Mouse (Mus musculus): Measurements from ENCODE around the gene Rhbg. TPM values are rescaled to one million over a fixed set of nuclear protein-coding genes. Genes with fewer than 3 reads are reported as not detected.
A peak's percentile ranks its signal among the peaks of the same experiment; 100 is the strongest.

Gene Rhbg
- polyA plus RNA-seq, 1 experiment from 2014 or later, result 0.67 TPM

DNA sequence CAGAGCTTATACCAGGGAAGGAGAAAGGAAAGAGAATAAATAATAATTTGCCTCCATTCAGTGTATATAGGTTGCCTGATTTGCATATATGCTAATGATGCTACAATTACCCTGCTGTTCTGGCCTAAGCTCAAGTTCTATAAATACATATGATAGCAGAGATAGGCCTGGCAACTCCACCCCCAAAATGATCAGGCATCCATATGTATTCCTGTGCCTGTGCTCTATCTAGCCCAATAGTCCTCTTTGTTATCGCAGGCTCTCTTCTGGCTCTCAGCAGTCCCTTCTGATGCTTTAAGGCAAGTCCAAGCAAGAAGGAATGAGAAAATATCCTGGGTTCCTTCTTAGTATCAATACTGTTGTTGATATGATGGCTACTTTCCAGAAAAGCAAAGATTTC, 49.8 kb downstream of the Rhbg start:
- H3K4me3 ChIP-seq, result peak overlapping the region; percentile 82; the same call in 1 of the 2 replicates
- peaks cover 67% of the 10 kb centered on the region for H3K27me3 ChIP-seq
- no peaks in the 10 kb centered on the region for H3K9me3 ChIP-seq
- peak overlapping the region; percentile 88 for H3K4me2 ChIP-seq
- H3K27ac ChIP-seq (replicated peaks), result peak overlapping the region; percentile 98
- peak overlapping the region; percentile 98 for H3K9ac ChIP-seq
- 11% methylated on average over 1 of the region's 1 CpGs for WGBS
- ATAC-seq (ENCODE audit: low read depth), result no peak
- H3K36me3 ChIP-seq, result no peaks in the 10 kb centered on the region
- peaks cover 73% of the 10 kb centered on the region for H3K4me1 ChIP-seq (replicated peaks)

- no peak for ATAC-seq (ENCODE audit: low read depth)
- Histone ChIP-seq H3K4me2 (peak overlapping the region; percentile 88), H3K9ac (peak overlapping the region; percentile 98), H3K9me3 (no peaks in the 10 kb centered on the region), H3K4me1 (replicated peaks) (peaks cover 77% of the 10 kb centered on the region), H3K36me3 (no peaks in the 10 kb centered on the region), H3K27ac (replicated peaks) (peak overlapping the region; percentile 98), H3K27me3 (peaks cover 65% of the 10 kb centered on the region), H3K4me3 (no peak overlapping the region)
- 4% methylated on average over 7 of the region's 7 CpGs for WGBS
Observed at GRCm38 (mm10) chr3:88203999-88204700, 50.4 kb downstream of the Rhbg start.

DNA sequence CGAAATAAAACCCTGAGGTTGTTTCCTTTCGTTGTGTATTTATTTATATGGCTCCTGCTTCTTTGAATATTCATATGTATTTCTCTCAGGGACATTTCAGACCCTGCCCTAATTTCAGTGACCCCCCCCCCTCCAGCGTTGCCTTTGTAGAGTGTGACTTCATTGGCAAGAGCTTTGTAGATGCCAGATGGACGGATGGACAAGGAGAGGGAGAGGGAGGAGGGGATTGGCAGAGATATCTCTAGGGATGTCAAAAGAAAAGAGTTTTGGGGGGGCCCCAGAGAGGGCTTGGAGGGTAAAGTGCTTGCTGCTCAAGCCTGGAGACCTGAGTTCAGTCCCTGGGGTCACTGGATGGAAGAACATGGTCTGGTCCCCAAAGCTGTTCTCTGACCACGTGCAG, 51.1 kb downstream of the Rhbg start:
- no peak for ATAC-seq (ENCODE audit: low read depth)

GRCm38 (mm10) chr3:88202986-88203385, 51.5 kb downstream of the Rhbg start:
- peaks cover 88% of the 10 kb centered on the region for H3K4me1 ChIP-seq (replicated peaks)
- no peaks in the 10 kb centered on the region for H3K36me3 ChIP-seq
- WGBS, result 6% methylated on average over 6 of the region's 6 CpGs
- H3K9me3 ChIP-seq, result no peaks in the 10 kb centered on the region
- H3K27me3 ChIP-seq, result peaks cover 66% of the 10 kb centered on the region
- peak overlapping the region; percentile 98 for H3K27ac ChIP-seq (replicated peaks)
- ATAC-seq (ENCODE audit: low read depth), result no peak
- peak overlapping the region; percentile 98 for H3K9ac ChIP-seq
- H3K4me2 ChIP-seq, result peak overlapping the region; percentile 88
- H3K4me3 ChIP-seq, result peak overlapping the region; percentile 49

More for the DNA sequence above, 51.1 kb downstream of the Rhbg start:
- no peak overlapping the region for H3K4me3 ChIP-seq
- WGBS, result 3% methylated on average over 5 of the region's 5 CpGs
- peak overlapping the region; percentile 88 for H3K4me2 ChIP-seq
- peaks cover 83% of the 10 kb centered on the region for H3K4me1 ChIP-seq (replicated peaks)
- no peaks in the 10 kb centered on the region for H3K9me3 ChIP-seq
- H3K9ac ChIP-seq, result peak overlapping the region; percentile 98
- no peaks in the 10 kb centered on the region for H3K36me3 ChIP-seq
- peaks cover 66% of the 10 kb centered on the region for H3K27me3 ChIP-seq
- H3K27ac ChIP-seq (replicated peaks), result peak overlapping the region; percentile 98

DNA sequence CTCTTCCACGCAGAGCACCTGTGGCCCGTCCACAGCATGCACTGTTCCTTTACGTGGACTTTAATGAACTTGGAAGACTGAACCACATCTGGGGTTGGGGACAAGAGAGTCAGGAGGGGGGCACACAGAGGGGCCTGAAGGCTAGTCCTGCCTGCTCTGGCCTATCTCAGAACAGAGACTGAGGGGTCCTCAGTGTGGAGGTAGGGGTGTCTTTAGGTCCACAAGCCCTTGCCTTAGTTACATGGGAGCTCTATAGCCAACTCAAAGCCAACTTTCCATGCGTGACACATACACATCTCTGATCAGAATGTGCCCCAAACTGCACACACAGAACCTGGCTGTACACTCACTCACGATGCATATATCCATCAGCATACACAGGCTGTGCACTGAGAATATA, 52.9 kb downstream of the Rhbg start:
- Histone ChIP-seq H3K4me1 (replicated peaks) (peaks cover 94% of the 10 kb centered on the region), H3K36me3 (no peaks in the 10 kb centered on the region), H3K27me3 (peaks cover 71% of the 10 kb centered on the region), H3K27ac (replicated peaks) (peak overlapping the region; percentile 98), H3K9me3 (no peaks in the 10 kb centered on the region), H3K4me3 (peak overlapping the region; percentile 49), H3K9ac (peak overlapping the region; percentile 98), H3K4me2 (peak overlapping the region; percentile 88)
- ATAC-seq (ENCODE audit: low read depth), result no peak
- 18% methylated on average over 5 of the region's 5 CpGs for WGBS

DNA sequence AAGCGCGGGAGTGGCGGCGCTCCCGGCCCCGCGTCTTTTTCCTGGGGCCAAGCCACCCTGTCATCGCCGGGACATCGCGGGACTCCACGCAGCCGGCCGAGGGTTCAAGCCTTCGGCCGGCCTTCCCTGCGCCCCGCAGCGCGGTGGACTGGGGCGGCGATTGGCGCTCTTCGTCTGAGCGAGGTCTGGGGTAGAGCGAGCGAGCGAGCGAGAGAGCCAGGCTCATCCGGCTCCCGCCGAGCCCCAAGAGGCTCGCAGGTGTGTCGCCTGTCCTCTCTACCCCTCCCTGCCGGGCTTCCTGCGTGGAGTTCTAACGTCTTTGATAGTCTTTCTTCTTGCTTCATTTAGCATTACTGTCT, 53.6 kb downstream of the Rhbg start:
- WGBS, result under 1% methylated on average over 37 of the region's 37 CpGs
- Histone ChIP-seq H3K27ac (replicated peaks) (peak overlapping the region; percentile 98), H3K4me1 (replicated peaks) (peaks cover 87% of the 10 kb centered on the region), H3K4me2 (peak overlapping the region; percentile 88), H3K9me3 (no peaks in the 10 kb centered on the region), H3K27me3 (peaks cover 64% of the 10 kb centered on the region), H3K36me3 (no peaks in the 10 kb centered on the region), H3K9ac (peak overlapping the region; percentile 98), H3K4me3 (peak overlapping the region; percentile 49)
- ATAC-seq (ENCODE audit: low read depth), result no peak

- H3K4me3 ChIP-seq, result peak overlapping the region; percentile 49
- under 1% methylated on average over 56 of the region's 61 CpGs for WGBS
- peak overlapping the region; percentile 98 for H3K9ac ChIP-seq
- H3K4me1 ChIP-seq (replicated peaks), result peaks cover 81% of the 10 kb centered on the region
- no peaks in the 10 kb centered on the region for H3K9me3 ChIP-seq
- no peak for ATAC-seq (ENCODE audit: low read depth)
- no peaks in the 10 kb centered on the region for H3K36me3 ChIP-seq
- H3K27ac ChIP-seq (replicated peaks), result peak overlapping the region; percentile 98
- peaks cover 61% of the 10 kb centered on the region for H3K27me3 ChIP-seq
- peak overlapping the region; percentile 88 for H3K4me2 ChIP-seq
Observed at GRCm38 (mm10) chr3:88200161-88200971, 54.1 kb downstream of the Rhbg start.

DNA sequence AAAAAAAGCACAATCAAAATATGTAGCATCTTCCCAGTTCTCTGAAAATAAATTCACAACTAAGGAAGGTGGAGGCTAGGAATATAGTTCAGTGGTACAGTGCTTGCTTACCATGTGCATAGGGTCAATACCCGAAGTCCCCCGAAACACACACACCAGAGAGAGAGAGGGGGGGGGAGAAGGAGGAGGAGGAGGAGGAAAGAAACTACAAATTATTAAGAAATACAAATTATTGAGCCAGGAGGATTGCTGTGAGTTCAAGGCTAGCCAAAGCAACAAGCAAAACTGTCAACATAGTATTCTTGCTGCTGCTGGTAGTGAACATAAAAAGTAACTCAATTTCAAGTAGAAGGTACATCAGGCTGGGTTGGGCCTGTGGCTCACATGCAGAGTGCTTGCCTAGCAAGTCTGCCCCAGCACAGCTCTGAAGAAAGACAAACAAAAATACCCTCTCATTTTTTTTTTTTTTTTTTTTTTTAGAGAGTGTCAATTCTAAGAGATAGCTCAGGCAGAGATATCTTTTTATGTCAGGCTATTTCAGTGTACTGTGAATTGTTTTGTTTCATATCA, 54.9 kb downstream of the Rhbg start:
- peaks cover 75% of the 10 kb centered on the region for H3K4me1 ChIP-seq (replicated peaks)
- peak overlapping the region; percentile 98 for H3K9ac ChIP-seq
- H3K4me3 ChIP-seq, result peak overlapping the region; percentile 49

GRCm38 (mm10) chr3:88198505-88199020, 55.9 kb downstream of the Rhbg start:
- Histone ChIP-seq H3K4me1 (replicated peaks) (peaks cover 68% of the 10 kb centered on the region), H3K27ac (replicated peaks) (peak overlapping the region; percentile 98), H3K4me3 (peak overlapping the region; percentile 14; the same call in 1 of the 2 replicates), H3K4me2 (peak overlapping the region; percentile 88), H3K27me3 (peaks cover 46% of the 10 kb centered on the region), H3K36me3 (no peaks in the 10 kb centered on the region), H3K9ac (peak overlapping the region; percentile 60), H3K9me3 (no peaks in the 10 kb centered on the region)
- WGBS, result 10% methylated on average over 9 of the region's 9 CpGs
- peak; percentile 26; the same call in 1 of the 2 replicates for ATAC-seq (ENCODE audit: low read depth)

More for the DNA sequence above, 54.9 kb downstream of the Rhbg start:
- H3K9me3 ChIP-seq, result no peaks in the 10 kb centered on the region
- no peaks in the 10 kb centered on the region for H3K36me3 ChIP-seq
- 27% methylated on average over 2 of the region's 2 CpGs for WGBS
- H3K4me2 ChIP-seq, result peak overlapping the region; percentile 88
- peaks cover 56% of the 10 kb centered on the region for H3K27me3 ChIP-seq
- no peak for ATAC-seq (ENCODE audit: low read depth)
- peak overlapping the region; percentile 98 for H3K27ac ChIP-seq (replicated peaks)

- H3K9me3 ChIP-seq, result no peaks in the 10 kb centered on the region
- no peak overlapping the region for H3K4me3 ChIP-seq
- H3K27me3 ChIP-seq, result peaks cover 41% of the 10 kb centered on the region
- H3K27ac ChIP-seq (replicated peaks), result peak overlapping the region; percentile 98
- ATAC-seq (ENCODE audit: low read depth), result no peak
- no peaks in the 10 kb centered on the region for H3K36me3 ChIP-seq
- peak overlapping the region; percentile 60 for H3K9ac ChIP-seq
- 8% methylated on average over 10 of the region's 10 CpGs for WGBS
- H3K4me1 ChIP-seq (replicated peaks), result peaks cover 62% of the 10 kb centered on the region
- peak overlapping the region; percentile 88 for H3K4me2 ChIP-seq
Observed at GRCm38 (mm10) chr3:88197741-88198504, 56.6 kb downstream of the Rhbg start.
